Mouse (Mus musculus) megakaryocyte-erythroid progenitor cell, adult 5-6 weeks (primary cell): ENCODE data around the gene Ada. TPM values are rescaled to one million over a fixed set of nuclear protein-coding genes. Genes with fewer than 3 reads are reported as not detected.

Experiments used
- total RNA-seq, 2 experiments: library from RNA; stranded (forward) in 1 of 2; stranded (reverse) in 1 of 2; fragments of 200-1000, 215-1000 nt in 1 of 2; fragments of >200 nt in 1 of 2; fragmentation: Nextera tagmentation in 1 of 2; gene quantifications; 2 replicates each; pipeline ENCODE4 v1.2.3; 2014 to 2017

Gene Ada
- total RNA-seq, 2 experiments from 2014 or later, result 10.6 to 14.4 TPM

Other genes starting within 250 kb of the Ada start
- 0.31 TPM in 1 of 2 replicates, not detected in the other for gene Hnf4a, start 243.4 kb downstream of the Ada start, total RNA-seq (2014; fragmentation: Nextera tagmentation)
- 0.56 and 0.84 TPM in 2 replicates for gene Hnf4a, start 243.4 kb downstream of the Ada start, total RNA-seq (2017)
- gene Ttpal, start 147.9 kb downstream of the Ada start, total RNA-seq (2014; fragmentation: Nextera tagmentation), result 15.6 and 27.3 TPM in 2 replicates
- gene Ttpal, start 147.9 kb downstream of the Ada start, total RNA-seq (2017), result 9.0 and 10.9 TPM in 2 replicates
- 438 and 460 TPM in 2 replicates for gene Serinc3, start 105.1 kb downstream of the Ada start, total RNA-seq (2014; fragmentation: Nextera tagmentation)
- 469 and 531 TPM in 2 replicates for gene Serinc3, start 105.1 kb downstream of the Ada start, total RNA-seq (2017)
- gene Pkig, start 91.9 kb downstream of the Ada start, total RNA-seq (2014; fragmentation: Nextera tagmentation), result 92.1 and 105 TPM in 2 replicates
- 38.2 and 70.3 TPM in 2 replicates for gene Pkig, start 91.9 kb downstream of the Ada start, total RNA-seq (2017)
- not detected in 2 replicates for gene Ccn5, start 70.6 kb upstream of the Ada start, total RNA-seq (2014; fragmentation: Nextera tagmentation)
- not detected in 2 replicates for gene Ccn5, start 70.6 kb upstream of the Ada start, total RNA-seq (2017)
- not detected in 2 replicates for gene Kcnk15, start 103.4 kb upstream of the Ada start, total RNA-seq (2014; fragmentation: Nextera tagmentation)
- not detected in 2 replicates for gene Kcnk15, start 103.4 kb upstream of the Ada start, total RNA-seq (2017)
- gene Rims4, start 168.4 kb upstream of the Ada start, total RNA-seq (2014; fragmentation: Nextera tagmentation), result not detected in 2 replicates
- gene Rims4, start 168.4 kb upstream of the Ada start, total RNA-seq (2017), result not detected in 2 replicates
- gene Ywhab, start 244.7 kb upstream of the Ada start, total RNA-seq (2014; fragmentation: Nextera tagmentation), result 111 and 112 TPM in 2 replicates
- gene Ywhab, start 244.7 kb upstream of the Ada start, total RNA-seq (2017), result 54.1 and 60.2 TPM in 2 replicates